Mouse (Mus musculus): Measurements from ENCODE around the gene Gm21977.
"Not testable (repeated sequence)": the region's sequence is repeated elsewhere in the genome, so short reads cannot be mapped to it uniquely, and the experiment has no call there.

The Gm21977 gene

GRCm38 (mm10) chr14:42853377-42853776, at the start of gene Gm21977:
Gene Gm21977, minus strand, starts transcription at chr14:42853477.
- DNase-seq (ENCODE audit: extremely low spot score) = not testable (repeated sequence)

All from embryo, embryonic 9.5 days (tissue).